Mouse (Mus musculus): Measurements from ENCODE around the gene Ormdl2.

- no peak for TF ChIP-seq POLR2A (IDR thresholded peaks at IDR 0.05; ENCODE audit: borderline replicate concordance, extremely low read depth, low read depth, low read length)
- TF ChIP-seq CTCF (IDR thresholded peaks at IDR 0.05; ENCODE audit: insufficient read depth, low read length) = no peak
Measured at GRCm38 (mm10) chr10:128850339-128850738, 28.9 kb upstream of the Ormdl2 start.

Measured in lung, adult 2 months (tissue).